Mouse (Mus musculus) E14TG2a.4 (cell line): ENCODE results near the gene Psmb7.

Source experiments
- CTCF ChIP-seq: conservative IDR thresholded peaks from 2 replicates; pipeline ENCODE4 v1.5.1; 2014; ENCODE audit warnings: low read length
- POU5F1 ChIP-seq: IDR thresholded peaks from 2 replicates; pipeline ENCODE4 v1.6.1; 2014; ENCODE audit warnings: low read length, borderline replicate concordance

DNA sequence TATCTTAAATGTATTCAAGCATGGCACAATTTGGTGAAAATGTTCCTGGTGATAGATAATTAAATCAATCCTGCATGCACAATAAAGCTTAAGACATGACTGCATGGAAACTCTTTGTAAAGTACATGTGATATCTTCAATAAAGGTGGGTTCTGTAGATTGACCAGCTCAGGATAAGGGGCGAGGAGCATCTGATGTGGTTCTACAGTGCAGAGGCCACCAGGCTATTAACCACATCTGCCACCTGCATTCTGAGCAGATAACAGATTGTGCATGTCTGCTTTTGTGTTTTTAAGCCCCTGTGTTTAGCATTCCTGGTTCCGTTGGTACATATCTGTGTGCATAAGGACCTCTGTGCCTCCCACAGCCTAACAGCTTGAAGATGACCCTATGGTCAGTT is 100.7 kb downstream of the Psmb7 start:
- TF ChIP-seq CTCF, result no peak
- TF ChIP-seq POU5F1, result no peak
